Mouse (Mus musculus) midbrain, embryonic 11.5 days (tissue): ENCODE data around the gene Mboat1. TPM values are rescaled to one million over a fixed set of nuclear protein-coding genes. Genes with fewer than 3 reads are reported as not detected.

Experiments used
- ATAC-seq: fragments of 200-750 bp; cut with Nextera tagmentation; 2 replicates; pipeline ENCODE4 v1.8.0; 2017; ENCODE audit warnings: moderate TSS enrichment, moderate library complexity; ENCODE audit not compliant: low FRiP score
- DNase-seq: peaks from one replicate; pipeline ENCODE4 v3.0.0; 2015; ENCODE audit warnings: low spot score; ENCODE audit errors: missing footprints
- H3K27ac ChIP-seq: fragments of 300-500 bp; sonication (generic); 2 replicates; pipeline ENCODE4 v1.5.1; 2014; ENCODE audit warnings: low read depth, low read length
- H3K27me3 ChIP-seq: fragments of 300-500 bp; sonication (generic); 2 replicates; pipeline ENCODE4 v1.6.1; 2014; ENCODE audit warnings: mild to moderate bottlenecking, low read length, moderate library complexity, mixed read lengths; ENCODE audit not compliant: control insufficient read depth, insufficient read depth
- H3K36me3 ChIP-seq: fragments of 300-500 bp; sonication (generic); 2 replicates; pipeline ENCODE4 v1.6.1; 2014; ENCODE audit warnings: mild to moderate bottlenecking, low read length, moderate library complexity, mixed read lengths; ENCODE audit not compliant: control insufficient read depth, insufficient read depth
- H3K4me1 ChIP-seq: fragments of 300-500 bp; sonication (generic); 2 replicates; pipeline ENCODE4 v1.6.1; 2014; ENCODE audit warnings: low read length; ENCODE audit not compliant: control insufficient read depth, insufficient read depth
- H3K4me2 ChIP-seq: fragments of 300-500 bp; sonication (generic); 2 replicates; pipeline ENCODE4 v1.6.1; 2014; ENCODE audit warnings: mild to moderate bottlenecking, moderate library complexity
- H3K4me3 ChIP-seq: fragments of 300-500 bp; sonication (generic); 2 replicates; pipeline ENCODE4 v1.5.1; 2014; ENCODE audit warnings: low read depth, low read length
- H3K9ac ChIP-seq: fragments of 300-500 bp; sonication (generic); 2 replicates; pipeline ENCODE4 v1.6.1; 2014; ENCODE audit warnings: low read length
- H3K9me3 ChIP-seq: fragments of 300-500 bp; sonication (generic); 2 replicates; pipeline ENCODE4 v1.6.1; 2016; ENCODE audit warnings: low read length; ENCODE audit not compliant: control insufficient read depth
- whole genome bisulfite sequencing: fragments of 180-500 bp; shearing (Covaris S2); extraction: QIAGEN DNeasy Blood & Tissue Kit; methylation state at CpG from one replicate; pipeline ENCODE4 v1.1.7; 2014; 5-methylcytosine and 5-hydroxymethylcytosine counted together
- polyA plus RNA-seq: library from polyadenylated mRNA; unstranded; fragments of >200 nt; fragmentation: Nextera tagmentation; extraction: Ambion mirVana; gene quantifications from 2 replicates; pipeline ENCODE4 v1.2.1, GENCODE M21; 2014

Gene Mboat1
- polyA plus RNA-seq, 1 experiment from 2014 or later, result 7.2 TPM

- Histone ChIP-seq H3K9ac (no peak overlapping the region), H3K27ac (no peak overlapping the region), H3K9me3 (no peaks in the 10 kb centered on the region), H3K4me1 (no peaks in the 10 kb centered on the region), H3K27me3 (no peaks in the 10 kb centered on the region), H3K36me3 (no peaks in the 10 kb centered on the region), H3K4me3 (no peak overlapping the region), H3K4me2 (no peak overlapping the region)
- DNase-seq (no peak), ATAC-seq (no peak)
- WGBS, result 91% methylated on average over 8 of the region's 8 CpGs
Measured at GRCm38 (mm10) chr13:30196661-30197060, 60.4 kb downstream of the Mboat1 start.

DNA sequence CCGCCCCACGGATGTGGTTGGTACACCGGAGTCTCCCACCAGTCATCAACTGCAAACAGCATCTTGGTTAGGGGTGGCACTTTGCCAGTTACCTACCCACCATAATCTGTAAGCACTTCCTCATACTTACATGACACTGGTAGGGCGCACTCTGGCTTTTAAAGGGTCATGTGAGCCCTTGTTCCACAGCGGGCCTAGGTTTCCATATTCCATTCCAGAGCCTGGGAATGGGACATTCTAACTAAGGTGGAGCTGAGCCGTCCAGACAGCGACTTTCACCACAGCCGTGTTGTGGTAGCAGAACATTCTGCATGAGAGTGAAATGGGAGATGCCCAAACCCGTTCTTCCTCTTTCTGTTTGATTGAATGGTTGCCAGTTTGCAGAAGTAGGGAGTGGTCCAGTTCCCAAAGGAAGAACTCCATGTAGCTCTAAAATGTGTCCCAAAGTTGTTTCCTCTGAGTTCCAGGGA is 61.8 kb downstream of the Mboat1 start:
- H3K4me1 ChIP-seq, result no peaks in the 10 kb centered on the region

DNA sequence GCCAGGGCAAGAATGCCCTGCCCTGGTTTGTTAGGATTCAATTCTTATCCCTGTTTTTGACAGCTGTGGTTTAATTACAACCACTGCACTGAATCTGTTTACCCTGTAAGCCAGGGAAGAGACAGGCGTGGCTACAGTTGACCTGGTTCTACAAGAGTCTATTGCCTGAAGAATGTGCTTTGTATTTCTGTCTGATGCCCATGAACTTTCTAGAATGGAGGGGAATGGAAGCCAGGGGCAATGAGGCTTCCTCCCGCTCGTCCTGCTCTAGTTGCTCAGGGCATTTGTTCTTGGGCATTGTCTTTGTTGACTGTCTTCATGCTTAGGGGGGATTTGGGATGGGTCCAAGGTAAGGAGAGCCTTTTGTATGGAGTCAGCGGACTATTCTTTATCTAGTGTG is 63.5 kb downstream of the Mboat1 start:
- Histone ChIP-seq H3K9ac (no peak overlapping the region), H3K27me3 (no peaks in the 10 kb centered on the region), H3K36me3 (no peaks in the 10 kb centered on the region), H3K4me2 (no peak overlapping the region), H3K4me3 (no peak overlapping the region), H3K27ac (no peak overlapping the region), H3K9me3 (no peaks in the 10 kb centered on the region), H3K4me1 (no peaks in the 10 kb centered on the region)
- no peak for DNase-seq
- ATAC-seq, result no peak
- WGBS, result 75% methylated on average over 4 of the region's 4 CpGs

More for the DNA sequence above, 61.8 kb downstream of the Mboat1 start:
- H3K9ac ChIP-seq, result no peak overlapping the region
- H3K36me3 ChIP-seq, result no peaks in the 10 kb centered on the region
- no peak overlapping the region for H3K27ac ChIP-seq
- H3K27me3 ChIP-seq, result no peaks in the 10 kb centered on the region
- no peaks in the 10 kb centered on the region for H3K9me3 ChIP-seq
- DNase-seq (no peak), ATAC-seq (no peak)
- H3K4me3 ChIP-seq, result no peak overlapping the region
- WGBS, result 91% methylated on average over 9 of the region's 9 CpGs
- H3K4me2 ChIP-seq, result no peak overlapping the region

DNA sequence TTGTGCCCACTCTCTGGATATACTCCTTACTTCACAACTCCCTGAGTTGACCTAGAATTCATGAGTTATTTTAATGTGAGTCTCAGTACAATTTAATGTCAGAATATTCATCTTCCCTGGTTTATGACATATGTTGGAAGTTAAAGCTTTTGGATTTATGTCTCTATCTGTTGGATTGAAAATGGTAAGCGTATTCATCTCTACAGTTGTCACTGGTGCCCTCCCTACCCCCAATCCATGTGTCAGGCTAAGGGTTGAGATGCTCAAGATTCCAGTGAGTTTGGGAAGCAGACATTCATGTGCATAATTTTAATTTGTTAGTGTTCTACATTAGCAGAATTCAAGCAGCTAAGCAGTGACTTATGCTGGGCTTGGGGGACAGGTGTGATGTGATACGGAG is 64.4 kb downstream of the Mboat1 start:
- ATAC-seq (no peak), DNase-seq (no peak)

DNA sequence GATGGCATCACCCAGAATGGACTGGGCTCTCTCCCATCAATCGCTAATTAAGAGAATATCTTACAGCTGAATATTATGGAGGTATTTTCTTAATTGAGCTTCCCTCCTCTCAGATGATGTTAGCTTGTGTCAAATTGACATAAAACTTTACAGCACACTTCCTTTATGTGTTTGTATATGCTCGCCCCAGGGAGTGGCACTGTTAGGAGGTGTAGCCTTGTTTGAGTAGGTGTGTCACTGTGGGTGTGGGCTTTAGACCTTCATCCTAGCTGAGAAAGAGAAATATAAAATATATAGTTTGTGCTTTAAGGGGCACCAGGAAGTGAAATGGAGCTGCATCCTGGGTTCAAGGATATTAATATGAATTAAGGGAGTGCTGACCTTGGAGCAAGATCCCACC is 66.7 kb downstream of the Mboat1 start:
- DNase-seq (no peak), ATAC-seq (no peak)
- no peak overlapping the region for H3K4me3 ChIP-seq
- WGBS, result 90% methylated on average over 2 of the region's 2 CpGs
- H3K4me2 ChIP-seq, result no peak overlapping the region
- no peak overlapping the region for H3K9ac ChIP-seq
- no peaks in the 10 kb centered on the region for H3K9me3 ChIP-seq
- H3K27me3 ChIP-seq, result no peaks in the 10 kb centered on the region
- H3K36me3 ChIP-seq, result no peaks in the 10 kb centered on the region
- no peak overlapping the region for H3K27ac ChIP-seq
- H3K4me1 ChIP-seq, result no peaks in the 10 kb centered on the region

More for the DNA sequence above, 64.4 kb downstream of the Mboat1 start:
- Histone ChIP-seq H3K9ac (no peak overlapping the region), H3K4me3 (no peak overlapping the region), H3K27me3 (no peaks in the 10 kb centered on the region), H3K27ac (no peak overlapping the region), H3K9me3 (no peaks in the 10 kb centered on the region), H3K4me1 (no peaks in the 10 kb centered on the region), H3K36me3 (no peaks in the 10 kb centered on the region), H3K4me2 (no peak overlapping the region)
- 89% methylated on average over 2 of the region's 2 CpGs for WGBS

- Histone ChIP-seq H3K27me3 (no peaks in the 10 kb centered on the region), H3K36me3 (no peaks in the 10 kb centered on the region), H3K4me3 (no peak overlapping the region), H3K27ac (no peak overlapping the region), H3K9me3 (no peaks in the 10 kb centered on the region), H3K9ac (no peak overlapping the region), H3K4me2 (no peak overlapping the region), H3K4me1 (no peaks in the 10 kb centered on the region)
- ATAC-seq (no peak), DNase-seq (no peak)
- WGBS, result 85% methylated on average over 1 of the region's 1 CpGs
Measured at GRCm38 (mm10) chr13:30208176-30208575, 71.9 kb downstream of the Mboat1 start.

GRCm38 (mm10) chr13:30213276-30213675 is 77.0 kb downstream of the Mboat1 start:
- Histone ChIP-seq H3K9me3 (no peaks in the 10 kb centered on the region), H3K36me3 (no peaks in the 10 kb centered on the region), H3K27me3 (no peaks in the 10 kb centered on the region), H3K4me2 (no peak overlapping the region), H3K4me1 (no peaks in the 10 kb centered on the region), H3K4me3 (no peak overlapping the region), H3K9ac (no peak overlapping the region), H3K27ac (no peak overlapping the region)
- ATAC-seq, result no peak
- 79% methylated on average over 9 of the region's 9 CpGs for WGBS
- no peak for DNase-seq

DNA sequence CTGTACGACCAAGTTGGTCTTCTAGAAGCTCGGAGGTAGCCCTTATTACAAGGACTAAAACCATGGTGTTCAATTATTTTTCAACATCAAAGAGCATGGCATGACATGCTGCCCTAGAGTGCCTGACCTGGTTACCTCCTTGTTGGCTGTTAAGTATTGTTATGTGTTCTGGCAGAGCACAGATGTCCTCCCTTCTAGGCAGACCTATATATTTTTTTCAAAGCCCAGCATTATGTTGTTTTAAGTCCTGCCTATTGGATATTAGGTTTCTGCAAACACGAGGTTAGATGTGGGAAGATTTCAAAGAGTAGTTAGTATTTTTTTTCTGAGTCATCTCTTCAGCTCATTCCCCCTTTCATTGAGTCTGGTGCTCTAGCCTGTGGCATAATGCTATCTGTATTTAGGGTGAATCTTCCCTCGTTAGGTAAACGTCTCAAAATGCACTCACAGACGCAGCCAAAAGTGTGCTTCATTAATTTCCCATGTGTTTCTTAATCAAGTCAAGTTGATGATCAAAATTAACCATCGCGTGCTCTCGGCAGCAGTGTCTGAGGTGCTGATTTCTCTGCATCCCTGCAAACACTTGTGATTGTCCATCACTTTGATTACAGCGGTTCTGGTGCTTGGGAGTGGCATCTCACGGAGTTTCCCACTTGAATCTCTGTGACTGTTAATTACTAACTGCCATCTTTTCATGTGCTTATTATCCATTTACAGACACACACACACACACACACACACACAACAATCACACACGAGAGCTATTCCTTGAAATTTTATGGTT is 81.5 kb downstream of the Mboat1 start:
- Histone ChIP-seq H3K27ac (no peak overlapping the region), H3K4me1 (peaks cover 3% of the 10 kb centered on the region; the same call in 1 of the 2 replicates), H3K9ac (no peak overlapping the region), H3K36me3 (no peaks in the 10 kb centered on the region), H3K4me2 (no peak overlapping the region), H3K4me3 (no peak overlapping the region), H3K27me3 (no peaks in the 10 kb centered on the region), H3K9me3 (no peaks in the 10 kb centered on the region)
- 87% methylated on average over 12 of the region's 12 CpGs for WGBS
- DNase-seq, result no peak
- no peak for ATAC-seq

DNA sequence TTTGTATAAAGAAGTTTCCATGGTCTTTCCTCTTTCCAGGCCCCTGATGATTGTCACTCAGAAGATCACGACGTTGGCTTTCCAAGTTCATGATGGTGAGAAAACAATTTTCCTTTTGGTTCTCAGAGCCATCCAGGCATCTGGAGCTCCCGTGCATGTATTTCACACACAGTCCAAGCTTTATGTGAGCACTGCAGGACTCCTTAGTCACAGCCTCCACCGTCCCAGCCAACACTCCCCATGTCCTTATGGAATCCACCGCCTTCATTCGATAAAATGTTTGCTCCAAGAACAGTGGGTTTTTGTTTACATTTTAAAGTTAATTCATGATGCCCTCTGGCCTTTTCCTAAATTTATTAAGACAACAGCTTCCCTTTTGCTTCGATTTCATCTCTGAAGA is 83.3 kb downstream of the Mboat1 start:
- Histone ChIP-seq H3K4me3 (no peak overlapping the region), H3K9ac (no peak overlapping the region), H3K27me3 (no peaks in the 10 kb centered on the region), H3K4me2 (no peak overlapping the region), H3K9me3 (no peaks in the 10 kb centered on the region), H3K4me1 (peaks cover 3% of the 10 kb centered on the region; the same call in 1 of the 2 replicates), H3K27ac (no peak overlapping the region), H3K36me3 (no peaks in the 10 kb centered on the region)
- DNase-seq (no peak), ATAC-seq (no peak)
- 89% methylated on average over 7 of the region's 7 CpGs for whole genome bisulfite sequencing
